Mouse (Mus musculus) embryonic fibroblast, embryonic 13.5 days (primary cell): ENCODE measurements around the gene Tef. TPM values are rescaled to one million over a fixed set of nuclear protein-coding genes. Genes with fewer than 3 reads are reported as not detected.

Source experiments
- H3K27ac ChIP-seq: 2 replicates; pipeline ENCODE4 v1.5.1; 2012; ENCODE audit warnings: low read length, control low read depth, inconsistent platforms; ENCODE audit not compliant: insufficient read depth
- H3K4me1 ChIP-seq: 2 replicates; pipeline ENCODE4 v1.6.1; 2011; ENCODE audit warnings: low read length; ENCODE audit not compliant: control insufficient read depth, insufficient read depth
- H3K4me3 ChIP-seq: 2 replicates; pipeline ENCODE4 v1.5.1; 2011; ENCODE audit warnings: mild to moderate bottlenecking, control low read depth, low read length; ENCODE audit not compliant: insufficient read depth
- CTCF ChIP-seq: IDR thresholded peaks from 2 replicates; pipeline ENCODE4 v1.5.1; 2011; ENCODE audit warnings: mild to moderate bottlenecking, control low read depth, low read length, moderate library complexity, borderline replicate concordance; ENCODE audit not compliant: insufficient read depth
- POLR2A ChIP-seq: IDR thresholded peaks from 2 replicates; pipeline ENCODE4 v1.6.1; 2011; ENCODE audit warnings: low read depth, mild to moderate bottlenecking, control low read depth, low read length, moderate library complexity
- polyA plus RNA-seq: library from polyadenylated mRNA; stranded (reverse); fragments of >200 nt; gene quantifications from 2 replicates; pipeline ENCODE4 v1.2.4, GENCODE M21; 2011; ENCODE audit warnings: low read depth; ENCODE audit not compliant: missing spikeins, insufficient read length

Tef gene
- polyA plus RNA-seq, 1 experiment: 43.1 TPM

DNA sequence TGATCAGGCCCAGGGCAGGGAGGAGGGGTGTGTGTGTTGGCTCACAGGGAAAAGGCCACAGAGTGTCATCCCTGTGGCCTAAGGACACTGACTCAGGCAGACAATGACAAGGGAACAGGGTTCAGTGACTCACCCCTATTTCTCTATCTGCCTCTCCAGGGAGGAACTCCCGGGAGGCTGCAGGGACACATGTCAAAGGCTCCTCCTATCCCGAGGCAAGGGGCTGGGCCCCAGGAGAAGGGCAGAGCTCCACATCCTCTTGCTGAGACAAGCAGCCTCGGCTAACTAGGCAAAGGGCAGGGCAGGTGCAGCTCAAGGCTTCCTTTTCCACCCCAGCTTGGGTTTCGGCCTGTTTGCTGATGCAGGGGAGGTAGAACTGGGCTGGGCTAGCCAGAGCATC lies 43.5 kb downstream of the Tef start:
- no peak for TF ChIP-seq POLR2A
- TF ChIP-seq CTCF: no peak
- H3K4me3 ChIP-seq: no peak overlapping the region
- H3K4me1 ChIP-seq: no peaks in the 10 kb centered on the region
- H3K27ac ChIP-seq: no peak overlapping the region

DNA sequence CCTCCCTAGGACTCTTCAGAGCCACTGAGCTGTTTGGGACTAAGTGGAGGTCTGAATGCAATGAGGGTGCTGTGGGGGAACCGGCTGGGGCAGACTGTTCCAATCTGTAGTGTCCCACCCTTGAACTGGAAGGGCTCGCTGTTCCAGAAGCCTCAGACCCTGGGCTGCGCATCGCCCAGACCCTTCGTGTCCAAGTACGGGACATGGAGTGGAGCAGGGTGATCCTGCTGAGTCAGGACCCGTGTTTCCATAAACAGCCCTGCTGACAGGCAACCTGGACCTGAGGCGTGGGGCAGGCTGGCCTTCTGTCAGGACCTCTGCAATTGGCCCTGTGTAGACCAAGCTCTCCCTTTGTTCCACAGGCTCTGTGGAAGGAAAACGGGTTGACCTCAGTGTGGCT lies 44.5 kb downstream of the Tef start:
- TF ChIP-seq CTCF (no peak), POLR2A (no peak)
- Histone ChIP-seq H3K4me3 (no peak overlapping the region), H3K27ac (no peak overlapping the region), H3K4me1 (no peaks in the 10 kb centered on the region)

GRCm38 (mm10) chr15:81847161-81847560 lies 44.9 kb downstream of the Tef start:
- Histone ChIP-seq H3K4me3 (no peak overlapping the region), H3K27ac (no peak overlapping the region), H3K4me1 (no peaks in the 10 kb centered on the region)
- TF ChIP-seq POLR2A (no peak), CTCF (no peak)

DNA sequence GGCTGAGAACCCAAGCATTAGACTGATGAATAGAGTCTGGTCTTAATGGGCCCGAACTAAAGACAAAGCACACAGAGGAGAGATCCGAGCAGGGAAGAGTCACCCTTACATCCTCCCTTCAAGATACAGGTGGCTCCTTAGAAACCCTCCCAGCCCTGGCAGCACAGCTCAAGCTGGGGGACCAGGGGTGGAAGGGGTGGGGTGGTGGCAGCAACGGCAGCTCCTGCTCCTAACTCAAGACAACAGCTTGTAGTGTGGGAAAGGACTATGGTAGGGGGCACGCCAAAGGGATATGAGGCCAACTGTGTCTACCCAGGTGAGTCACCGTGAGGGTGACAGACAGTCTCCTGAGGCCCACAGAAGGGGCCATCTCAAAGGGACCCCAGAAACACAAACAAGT lies 45.6 kb downstream of the Tef start:
- TF ChIP-seq CTCF (no peak), POLR2A (no peak)
- no peak overlapping the region for H3K27ac ChIP-seq
- no peak overlapping the region for H3K4me3 ChIP-seq
- H3K4me1 ChIP-seq: no peaks in the 10 kb centered on the region

DNA sequence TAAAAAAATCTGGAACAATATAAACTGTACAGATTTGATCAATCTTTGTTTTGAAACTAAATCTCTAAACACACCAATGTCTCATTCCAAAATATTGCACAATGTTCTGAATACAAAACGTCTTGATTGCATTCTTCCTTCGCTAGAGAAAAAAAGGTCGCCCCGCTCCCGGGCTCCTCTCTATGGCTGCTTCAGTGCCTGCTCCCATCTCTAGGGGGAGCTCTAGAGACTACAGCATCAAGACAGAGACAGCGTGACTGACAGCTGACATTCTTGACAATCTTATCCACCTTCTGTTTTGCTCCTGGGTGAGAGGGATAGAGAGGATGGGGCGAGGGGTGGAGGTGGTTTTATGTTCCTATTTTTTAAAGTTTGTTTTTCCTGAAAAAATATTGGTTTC lies 46.1 kb downstream of the Tef start:
- Histone ChIP-seq H3K27ac (no peak overlapping the region), H3K4me1 (no peaks in the 10 kb centered on the region), H3K4me3 (no peak overlapping the region)
- TF ChIP-seq POLR2A: no peak
- 0 out of 2 replicates have a peak, but pooled peaks have one; percentile 24 for TF ChIP-seq CTCF

DNA sequence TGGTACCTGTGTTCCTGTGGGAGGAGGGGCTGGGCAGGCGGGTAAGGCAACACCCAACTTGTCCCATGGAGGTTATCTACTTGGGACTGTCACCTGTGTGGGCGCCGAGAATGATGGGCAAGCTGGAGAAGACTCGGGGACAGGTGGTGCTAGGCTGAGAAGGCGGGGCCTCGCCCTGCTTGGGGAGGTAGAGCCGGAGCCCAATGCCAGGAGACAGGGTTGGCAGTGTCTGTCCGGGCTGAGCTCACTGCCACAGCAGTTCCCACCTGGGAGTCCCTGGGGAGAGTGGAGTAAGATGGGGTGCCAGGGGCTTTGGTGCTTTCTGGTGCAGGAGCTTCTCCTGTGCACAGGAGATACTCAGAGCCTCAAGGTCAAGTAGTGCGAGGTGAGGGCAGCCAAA lies 46.9 kb downstream of the Tef start:
- no peak overlapping the region for H3K4me3 ChIP-seq
- TF ChIP-seq POLR2A (no peak), CTCF (no peak)
- no peak overlapping the region for H3K27ac ChIP-seq
- no peaks in the 10 kb centered on the region for H3K4me1 ChIP-seq

GRCm38 (mm10) chr15:81850718-81851117 lies 48.5 kb downstream of the Tef start:
- no peak overlapping the region for H3K27ac ChIP-seq
- TF ChIP-seq CTCF (no peak), POLR2A (no peak)
- H3K4me1 ChIP-seq: peaks cover 4% of the 10 kb centered on the region; the same call in 1 of the 2 replicates
- H3K4me3 ChIP-seq: no peak overlapping the region

- H3K4me1 ChIP-seq: peaks cover 4% of the 10 kb centered on the region; the same call in 1 of the 2 replicates
Measured at GRCm38 (mm10) chr15:81851375-81851774, 49.2 kb downstream of the Tef start.

GRCm38 (mm10) chr15:81852411-81853000 lies 50.3 kb downstream of the Tef start:
- Histone ChIP-seq H3K4me1 (peaks cover 4% of the 10 kb centered on the region; the same call in 1 of the 2 replicates), H3K27ac (no peak overlapping the region), H3K4me3 (no peak overlapping the region)
- no peak for TF ChIP-seq POLR2A
- no peak for TF ChIP-seq CTCF

More at GRCm38 (mm10) chr15:81851375-81851774, 49.2 kb downstream of the Tef start:
- H3K4me3 ChIP-seq: no peak overlapping the region
- H3K27ac ChIP-seq: no peak overlapping the region
- TF ChIP-seq CTCF: no peak
- no peak for TF ChIP-seq POLR2A

GRCm38 (mm10) chr15:81853081-81853480 lies 50.9 kb downstream of the Tef start:
- Histone ChIP-seq H3K4me3 (no peak overlapping the region), H3K4me1 (peaks cover 4% of the 10 kb centered on the region; the same call in 1 of the 2 replicates), H3K27ac (no peak overlapping the region)
- TF ChIP-seq CTCF: no peak
- TF ChIP-seq POLR2A: no peak
